Mouse (Mus musculus) ES-Bruce4 (cell line): ENCODE measurements around the gene Tmem143. TPM values are rescaled to one million over a fixed set of nuclear protein-coding genes. Genes with fewer than 3 reads are reported as not detected.

Experiments
- H3K27ac ChIP-seq: 2 replicates; pipeline ENCODE4 v1.5.1; 2012; ENCODE audit warnings: low read length, inconsistent platforms; ENCODE audit not compliant: insufficient read depth
- H3K27me3 ChIP-seq: 2 replicates; pipeline ENCODE4 v1.6.1; 2012; ENCODE audit warnings: mild to moderate bottlenecking, low read length, inconsistent platforms; ENCODE audit not compliant: control insufficient read depth, poor library complexity, insufficient read depth, severe bottlenecking
- H3K36me3 ChIP-seq: 2 replicates; pipeline ENCODE4 v1.6.1; 2012; ENCODE audit warnings: inconsistent platforms, mild to moderate bottlenecking, low read length, moderate library complexity; ENCODE audit not compliant: control insufficient read depth, poor library complexity, insufficient read depth, severe bottlenecking
- H3K4me1 ChIP-seq: one replicate; pipeline ENCODE4 v1.8.1; 2011; ENCODE audit warnings: low read length; ENCODE audit not compliant: control insufficient read depth, insufficient read depth
- H3K4me3 ChIP-seq: 2 replicates; pipeline ENCODE4 v1.5.1; 2011; ENCODE audit warnings: low read depth, mild to moderate bottlenecking, low read length
- H3K9ac ChIP-seq: 2 replicates; pipeline ENCODE4 v1.6.1; 2012; ENCODE audit warnings: low read depth, mild to moderate bottlenecking, inconsistent platforms; ENCODE audit not compliant: poor library complexity, severe bottlenecking
- H3K9me3 ChIP-seq: replicated peaks from 2 replicates; pipeline ENCODE4 v1.6.1; 2012; ENCODE audit warnings: mild to moderate bottlenecking, low read length, inconsistent platforms; ENCODE audit not compliant: control insufficient read depth, poor library complexity, insufficient read depth, severe bottlenecking
- CTCF ChIP-seq: IDR thresholded peaks from one replicate; pipeline ENCODE4 v1.8.1; 2011; ENCODE audit warnings: low read depth, low read length
- EP300 ChIP-seq: IDR thresholded peaks from 2 replicates; pipeline ENCODE4 v1.6.1; 2011; ENCODE audit warnings: low read depth, low read length; ENCODE audit not compliant: insufficient read depth
- POLR2A ChIP-seq: IDR thresholded peaks from one replicate; pipeline ENCODE4 v1.8.1; 2011; ENCODE audit warnings: low read length; ENCODE audit not compliant: insufficient read depth
- polyA plus RNA-seq: library from polyadenylated mRNA; stranded (reverse); fragments of >200 nt; gene quantifications from 2 replicates; pipeline ENCODE4 v1.2.4, GENCODE M21; 2011; ENCODE audit warnings: low read depth; ENCODE audit not compliant: missing spikeins, insufficient read depth, insufficient read length

Tmem143 gene
- polyA plus RNA-seq: 21.7 and 28.2 TPM in 2 replicates

DNA sequence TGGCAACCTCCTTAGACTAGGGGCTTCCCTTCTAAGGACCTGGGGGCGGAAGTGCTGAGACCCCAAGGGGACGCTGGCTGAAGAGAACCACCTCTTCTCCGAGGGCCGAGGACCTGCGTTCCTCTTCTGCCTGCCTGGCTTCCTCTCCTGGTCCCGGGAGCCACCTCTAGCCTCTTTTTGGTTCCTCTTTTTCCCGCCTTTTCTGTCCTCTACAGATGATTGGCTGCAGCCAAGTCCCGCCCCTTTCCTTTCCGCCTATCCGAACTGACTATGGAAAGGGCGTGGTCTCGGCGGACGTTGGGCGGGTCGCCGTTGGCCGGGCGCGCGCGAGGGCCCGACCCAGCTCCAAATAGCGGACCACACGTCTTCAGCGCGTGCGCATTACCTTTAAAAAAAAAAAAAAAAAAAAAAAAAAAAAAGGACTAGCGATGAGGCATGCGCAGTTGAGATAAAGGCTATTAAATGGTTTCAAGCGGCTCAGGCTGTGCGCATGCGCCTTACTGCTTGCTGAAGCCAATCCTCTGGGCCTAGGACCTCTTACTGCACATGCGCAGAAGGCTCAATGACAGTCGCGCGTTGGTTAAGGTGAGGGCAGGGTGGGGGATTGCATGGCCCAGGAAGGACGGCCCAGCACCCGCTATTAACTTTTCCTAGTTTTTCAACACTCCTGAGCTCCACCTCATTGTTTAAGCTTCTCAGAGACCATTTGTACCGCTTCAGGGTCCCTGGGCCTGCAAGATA lies at the start of gene Tmem143, which contains the start of gene Syngr4:
TSS of gene Tmem143 (plus strand) at position 425 of the 741 bp plus-strand sequence.
TSS of gene Syngr4 (minus strand) at position 198 of the 741 bp plus-strand sequence.
- no peaks in the 10 kb centered on the region for H3K36me3 ChIP-seq
- no peaks in the 10 kb centered on the region for H3K27me3 ChIP-seq
- H3K4me1 ChIP-seq: no peaks in the 10 kb centered on the region
- TF ChIP-seq CTCF: no peak
- TF ChIP-seq POLR2A: peak; percentile 55
- peak within 1 kb of the TSS; percentile 78 for H3K9ac ChIP-seq
- H3K27ac ChIP-seq: peak within 1 kb of the TSS; percentile 83
- H3K9me3 ChIP-seq: no peaks in the 10 kb centered on the region
- H3K4me3 ChIP-seq: peak within 1 kb of the TSS; percentile 86

- no peak overlapping the region for H3K4me3 ChIP-seq
- no peaks in the 10 kb centered on the region for H3K4me1 ChIP-seq
- H3K27me3 ChIP-seq: no peaks in the 10 kb centered on the region
- no peak overlapping the region for H3K27ac ChIP-seq
- TF ChIP-seq EP300 (no peak), CTCF (no peak)
- H3K9me3 ChIP-seq: no peaks in the 10 kb centered on the region
- no peak overlapping the region for H3K9ac ChIP-seq
- no peaks in the 10 kb centered on the region for H3K36me3 ChIP-seq
Observed at GRCm38 (mm10) chr7:45848447-45849027, 48.2 kb upstream of the Tmem143 start.

DNA sequence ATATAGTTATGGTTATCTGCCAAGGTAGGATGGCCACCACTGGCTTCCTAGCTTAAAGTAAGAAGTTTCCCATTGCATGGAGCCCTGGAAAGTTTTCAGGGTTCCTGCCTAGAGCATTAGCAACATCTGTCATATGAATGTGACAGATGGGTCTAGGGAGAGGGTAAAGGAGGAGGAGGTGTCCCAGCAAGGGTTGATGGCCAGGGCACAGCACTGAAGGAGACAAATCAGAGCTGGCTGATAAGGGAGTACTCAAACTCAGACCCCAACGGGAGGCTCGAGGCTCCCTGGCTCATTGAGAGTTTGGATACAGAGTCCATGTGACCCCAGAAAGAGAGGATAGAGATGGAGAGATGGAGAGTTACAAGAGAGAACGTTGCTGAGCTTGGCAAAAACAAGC lies 46.1 kb upstream of the Tmem143 start:
- no peak overlapping the region for H3K9ac ChIP-seq
- no peak for TF ChIP-seq POLR2A
- no peak for TF ChIP-seq EP300
- no peak for TF ChIP-seq CTCF

DNA sequence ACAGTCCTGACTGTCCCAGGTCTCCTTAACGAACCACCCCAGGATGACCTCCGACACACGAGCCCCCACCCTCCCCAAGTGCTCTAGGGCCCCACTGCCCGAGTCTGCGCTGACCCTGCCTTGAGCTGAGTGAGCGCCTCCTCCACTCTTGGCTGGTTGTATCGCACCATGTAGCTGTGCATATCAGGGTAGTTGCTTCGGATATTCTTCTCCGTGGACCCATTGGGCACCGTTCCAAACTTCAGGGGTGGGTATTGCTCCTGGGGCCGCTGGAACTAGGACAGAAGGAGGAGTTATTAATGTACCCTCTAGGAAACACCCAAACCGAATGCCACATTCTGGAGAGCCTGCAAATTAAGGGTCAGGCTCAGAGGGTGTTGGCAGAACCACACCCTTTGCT lies 43.7 kb upstream of the Tmem143 start:
- Histone ChIP-seq H3K27ac (no peak overlapping the region), H3K36me3 (no peaks in the 10 kb centered on the region), H3K9ac (no peak overlapping the region), H3K4me1 (peaks cover 3% of the 10 kb centered on the region), H3K4me3 (no peak overlapping the region), H3K27me3 (no peaks in the 10 kb centered on the region), H3K9me3 (no peaks in the 10 kb centered on the region)
- TF ChIP-seq EP300 (no peak), POLR2A (no peak), CTCF (no peak)

More for the DNA sequence above, 46.1 kb upstream of the Tmem143 start:
- Histone ChIP-seq H3K36me3 (no peaks in the 10 kb centered on the region), H3K4me3 (no peak overlapping the region), H3K4me1 (no peaks in the 10 kb centered on the region), H3K27ac (no peak overlapping the region), H3K27me3 (no peaks in the 10 kb centered on the region), H3K9me3 (no peaks in the 10 kb centered on the region)

- Histone ChIP-seq H3K4me1 (peaks cover 3% of the 10 kb centered on the region), H3K36me3 (no peaks in the 10 kb centered on the region), H3K27me3 (no peaks in the 10 kb centered on the region), H3K27ac (no peak overlapping the region), H3K9ac (peak overlapping the region; percentile 6; the same call in 1 of the 2 replicates), H3K9me3 (no peaks in the 10 kb centered on the region), H3K4me3 (peak overlapping the region; percentile 63)
- no peak for TF ChIP-seq POLR2A
- TF ChIP-seq EP300: no peak
- no peak for TF ChIP-seq CTCF
Observed at GRCm38 (mm10) chr7:45856950-45857901, 39.5 kb upstream of the Tmem143 start.
